Mouse (Mus musculus): ENCODE results near the gene Luc7l3. TPM values are rescaled to one million over a fixed set of nuclear protein-coding genes. Genes with fewer than 3 reads are reported as not detected.
A peak's percentile ranks its signal among the peaks of the same experiment; 100 is the strongest.

Luc7l3 gene
- polyA plus RNA-seq, 1 experiment from 2014 or later: 79.4 TPM

DNA sequence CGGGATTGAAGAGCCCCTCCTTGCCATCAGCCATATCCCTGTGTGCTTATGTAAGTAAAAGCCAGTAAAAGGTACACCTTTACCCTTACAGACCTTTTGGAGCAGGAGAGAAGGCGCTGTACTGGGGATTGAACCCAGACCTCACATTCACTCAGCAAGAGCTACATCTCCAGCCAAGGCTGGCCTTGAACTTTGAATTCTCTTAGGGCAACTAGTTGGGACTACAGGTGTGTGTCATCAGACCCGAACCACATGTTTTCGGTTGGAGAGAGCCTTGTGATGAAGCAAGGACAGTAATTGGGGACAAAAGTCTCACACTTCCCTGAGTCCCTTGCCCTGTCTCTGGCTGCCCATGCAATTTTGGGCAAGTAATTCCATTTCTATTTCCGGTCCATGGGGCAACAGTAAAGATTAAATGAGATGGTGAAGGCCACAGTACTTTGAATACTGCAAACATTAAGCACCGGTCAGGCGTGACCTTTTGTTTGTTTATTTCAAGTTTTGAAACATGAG lies 25.3 kb upstream of the Luc7l3 start:
- no peak overlapping the region for H3K4me3 ChIP-seq (ENCODE audit: low read depth, low read length)
- H3K27ac ChIP-seq (ENCODE audit: low read length): peak overlapping the region; percentile 63
- DNase-seq (ENCODE audit: low spot score): peak; percentile 48
- no peak for TF ChIP-seq EP300 (IDR thresholded peaks at IDR 0.05)
- no peak for TF ChIP-seq CTCF (IDR thresholded peaks at IDR 0.05)
- H3K4me1 ChIP-seq (ENCODE audit: insufficient read depth, low read depth, low read length): peaks cover 16% of the 10 kb centered on the region
- no peaks in the 10 kb centered on the region for H3K9me3 ChIP-seq (ENCODE audit: low read length)
- no peak for ATAC-seq
- no peak overlapping the region for H3K4me2 ChIP-seq (replicated peaks; ENCODE audit: low read depth, low read length)
- H3K9ac ChIP-seq (replicated peaks; ENCODE audit: low read depth): no peak overlapping the region
- no peaks in the 10 kb centered on the region for H3K36me3 ChIP-seq (ENCODE audit: insufficient read depth, low read length)
- WGBS: 63% methylated on average over 7 of the region's 7 CpGs
- H3K27me3 ChIP-seq (replicated peaks; ENCODE audit: insufficient read depth, low read length): no peaks in the 10 kb centered on the region

DNA sequence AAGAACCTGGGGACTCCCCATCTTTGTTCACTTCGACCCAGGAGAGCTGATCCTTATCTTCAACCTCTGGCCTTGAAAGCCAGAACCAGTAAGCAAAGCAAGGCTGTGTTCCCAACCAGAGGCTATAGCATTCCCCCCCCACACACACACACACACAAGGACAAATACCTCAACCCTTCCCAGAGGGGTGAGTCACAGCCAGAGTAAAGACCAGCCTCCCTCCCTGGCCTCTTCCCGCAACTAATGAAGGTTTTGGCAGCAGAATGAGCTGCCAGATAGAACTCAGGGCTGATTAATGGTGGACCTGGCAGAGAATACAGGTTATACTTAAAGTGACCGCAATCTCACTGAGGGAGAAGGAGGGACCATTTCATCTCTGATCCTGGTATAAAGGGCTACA lies 24.8 kb upstream of the Luc7l3 start:
- Histone ChIP-seq H3K4me2 (replicated peaks; ENCODE audit: low read depth, low read length) (no peak overlapping the region), H3K9ac (replicated peaks; ENCODE audit: low read depth) (no peak overlapping the region), H3K27ac (ENCODE audit: low read length) (peak overlapping the region; percentile 63), H3K27me3 (replicated peaks; ENCODE audit: insufficient read depth, low read length) (no peaks in the 10 kb centered on the region), H3K4me1 (ENCODE audit: insufficient read depth, low read depth, low read length) (peaks cover 21% of the 10 kb centered on the region), H3K9me3 (ENCODE audit: low read length) (no peaks in the 10 kb centered on the region), H3K4me3 (ENCODE audit: low read depth, low read length) (no peak overlapping the region), H3K36me3 (ENCODE audit: insufficient read depth, low read length) (no peaks in the 10 kb centered on the region)
- WGBS: 14% methylated on average over 3 of the region's 3 CpGs
- TF ChIP-seq CTCF (IDR thresholded peaks at IDR 0.05) (no peak), EP300 (IDR thresholded peaks at IDR 0.05) (peak; percentile 82)
- ATAC-seq (peak; percentile 86), DNase-seq (ENCODE audit: low spot score) (peak; percentile 89)

DNA sequence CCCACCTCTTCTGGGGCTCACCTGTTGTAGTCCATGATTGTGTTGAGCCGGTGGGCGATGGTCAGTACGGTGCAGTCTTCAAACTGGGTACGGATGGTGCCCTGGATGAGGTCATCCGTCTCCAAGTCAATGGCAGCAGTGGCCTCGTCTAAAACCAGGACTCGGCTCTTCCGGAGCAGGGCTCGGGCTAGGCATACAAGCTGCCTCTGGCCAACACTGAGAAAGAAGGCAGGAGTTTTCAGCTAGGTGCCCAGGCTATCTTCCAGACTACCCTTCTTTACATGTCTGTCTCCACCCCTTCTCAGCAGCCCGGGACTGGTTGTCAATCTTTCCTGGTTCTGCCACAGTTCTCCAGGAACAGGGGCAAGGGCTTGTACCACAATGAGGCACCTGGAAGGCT lies 24.1 kb upstream of the Luc7l3 start:
- H3K9ac ChIP-seq (replicated peaks; ENCODE audit: low read depth): no peak overlapping the region
- 66% methylated on average over 10 of the region's 10 CpGs for WGBS
- H3K9me3 ChIP-seq (ENCODE audit: low read length): no peaks in the 10 kb centered on the region
- H3K36me3 ChIP-seq (ENCODE audit: insufficient read depth, low read length): no peaks in the 10 kb centered on the region
- no peak overlapping the region for H3K4me3 ChIP-seq (ENCODE audit: low read depth, low read length)
- DNase-seq (ENCODE audit: low spot score) (no peak), ATAC-seq (no peak)
- peak overlapping the region; percentile 45 for H3K27ac ChIP-seq (ENCODE audit: low read length)
- no peak for TF ChIP-seq CTCF (IDR thresholded peaks at IDR 0.05)
- TF ChIP-seq EP300 (IDR thresholded peaks at IDR 0.05): no peak
- H3K4me2 ChIP-seq (replicated peaks; ENCODE audit: low read depth, low read length): no peak overlapping the region
- peaks cover 21% of the 10 kb centered on the region for H3K4me1 ChIP-seq (ENCODE audit: insufficient read depth, low read depth, low read length)
- H3K27me3 ChIP-seq (replicated peaks; ENCODE audit: insufficient read depth, low read length): no peaks in the 10 kb centered on the region

GRCm38 (mm10) chr11:94344470-94344869 lies 22.7 kb upstream of the Luc7l3 start:
- no peaks in the 10 kb centered on the region for H3K27me3 ChIP-seq (replicated peaks; ENCODE audit: insufficient read depth, low read length)
- no peak overlapping the region for H3K27ac ChIP-seq (ENCODE audit: low read length)
- H3K4me3 ChIP-seq (ENCODE audit: low read depth, low read length): no peak overlapping the region
- ATAC-seq (no peak), DNase-seq (ENCODE audit: low spot score) (no peak)
- H3K4me1 ChIP-seq (ENCODE audit: insufficient read depth, low read depth, low read length): peaks cover 21% of the 10 kb centered on the region
- H3K36me3 ChIP-seq (ENCODE audit: insufficient read depth, low read length): no peaks in the 10 kb centered on the region
- H3K9ac ChIP-seq (replicated peaks; ENCODE audit: low read depth): no peak overlapping the region
- H3K4me2 ChIP-seq (replicated peaks; ENCODE audit: low read depth, low read length): no peak overlapping the region
- TF ChIP-seq CTCF (IDR thresholded peaks at IDR 0.05) (no peak), EP300 (IDR thresholded peaks at IDR 0.05) (no peak)
- H3K9me3 ChIP-seq (ENCODE audit: low read length): no peaks in the 10 kb centered on the region
- 41% methylated on average over 1 of the region's 1 CpGs for WGBS

- Histone ChIP-seq H3K27me3 (replicated peaks; ENCODE audit: insufficient read depth, low read length) (no peaks in the 10 kb centered on the region), H3K9ac (replicated peaks; ENCODE audit: low read depth) (no peak overlapping the region), H3K9me3 (ENCODE audit: low read length) (no peaks in the 10 kb centered on the region), H3K36me3 (ENCODE audit: insufficient read depth, low read length) (peaks cover under 1% of the 10 kb centered on the region; the same call in 1 of the 2 replicates), H3K4me3 (ENCODE audit: low read depth, low read length) (no peak overlapping the region), H3K4me2 (replicated peaks; ENCODE audit: low read depth, low read length) (no peak overlapping the region), H3K4me1 (ENCODE audit: insufficient read depth, low read depth, low read length) (peaks cover 21% of the 10 kb centered on the region), H3K27ac (ENCODE audit: low read length) (no peak overlapping the region)
- ATAC-seq (no peak), DNase-seq (ENCODE audit: low spot score) (no peak)
- WGBS: 47% methylated on average over 5 of the region's 5 CpGs
- no peak for TF ChIP-seq CTCF (IDR thresholded peaks at IDR 0.05)
- no peak for TF ChIP-seq EP300 (IDR thresholded peaks at IDR 0.05)
Observed at GRCm38 (mm10) chr11:94343955-94344358, 22.2 kb upstream of the Luc7l3 start.

- Histone ChIP-seq H3K4me1 (ENCODE audit: insufficient read depth, low read depth, low read length) (peaks cover 21% of the 10 kb centered on the region), H3K27me3 (replicated peaks; ENCODE audit: insufficient read depth, low read length) (no peaks in the 10 kb centered on the region), H3K36me3 (ENCODE audit: insufficient read depth, low read length) (peaks cover 7% of the 10 kb centered on the region; the same call in 1 of the 2 replicates), H3K4me2 (replicated peaks; ENCODE audit: low read depth, low read length) (no peak overlapping the region), H3K4me3 (ENCODE audit: low read depth, low read length) (no peak overlapping the region), H3K27ac (ENCODE audit: low read length) (peak overlapping the region; percentile 90), H3K9me3 (ENCODE audit: low read length) (no peaks in the 10 kb centered on the region), H3K9ac (replicated peaks; ENCODE audit: low read depth) (no peak overlapping the region)
- 25% methylated on average over 13 of the region's 13 CpGs for WGBS
- ATAC-seq: no peak
- no peak for TF ChIP-seq EP300 (IDR thresholded peaks at IDR 0.05)
- DNase-seq (ENCODE audit: low spot score): no peak
Observed at GRCm38 (mm10) chr11:94342114-94342905, 20.5 kb upstream of the Luc7l3 start.
